Mouse (Mus musculus) bone marrow, adult 2 months (tissue): ENCODE data around the gene Tenm4. TPM values are rescaled to one million over a fixed set of nuclear protein-coding genes. Genes with fewer than 3 reads are reported as not detected.

Experiments used
- H3K27ac ChIP-seq: fragments of 200-500 bp; 2 replicates; pipeline ENCODE4 v1.5.1; 2012; ENCODE audit warnings: low read depth, mild to moderate bottlenecking, control low read depth, inconsistent platforms, low read length; ENCODE audit not compliant: control insufficient read depth, poor library complexity, insufficient read depth
- H3K4me1 ChIP-seq: fragments of 200-500 bp; 2 replicates; pipeline ENCODE4 v1.6.1; 2011; ENCODE audit warnings: low read length; ENCODE audit not compliant: control insufficient read depth, insufficient read depth
- H3K4me3 ChIP-seq: fragments of 200-500 bp; replicated peaks from 2 replicates; pipeline ENCODE3; 2011; ENCODE audit warnings: mild to moderate bottlenecking, low read depth, low read length, control low read depth; ENCODE audit not compliant: control insufficient read depth
- CTCF ChIP-seq: fragments of 200-500 bp; IDR thresholded peaks from 2 replicates; pipeline ENCODE4 v1.5.1; 2011; ENCODE audit warnings: low read length, control low read depth; ENCODE audit not compliant: control insufficient read depth, insufficient read depth
- POLR2A ChIP-seq: fragments of 200-500 bp; IDR thresholded peaks from 2 replicates; pipeline ENCODE4 v1.6.1; 2011; ENCODE audit warnings: low read depth, mild to moderate bottlenecking, control low read depth, low read length, borderline replicate concordance; ENCODE audit not compliant: control insufficient read depth
- WGBS: fragments of 180-500 bp; shearing (Covaris S2); methylation state at CpG from one replicate; pipeline ENCODE4 v1.1.7; 2018; 5-methylcytosine and 5-hydroxymethylcytosine counted together
- polyA plus RNA-seq: library from polyadenylated mRNA; stranded (reverse); fragments of >200 nt; gene quantifications from 2 replicates; pipeline ENCODE4 v1.2.4, GENCODE M21; 2011; ENCODE audit warnings: low replicate concordance; ENCODE audit not compliant: missing spikeins, insufficient read depth, insufficient read length

Tenm4 gene
- polyA plus RNA-seq, 1 experiment = 1.3 TPM

GRCm38 (mm10) chr7:96748538-96749045 lies 577.5 kb downstream of the Tenm4 start:
- Histone ChIP-seq H3K4me3 (no peak overlapping the region), H3K4me1 (peaks cover 2% of the 10 kb centered on the region), H3K27ac (no peak overlapping the region)
- 69% methylated on average over 7 of the region's 7 CpGs for WGBS
- TF ChIP-seq CTCF (no peak), POLR2A (no peak)

- no peak overlapping the region for H3K27ac ChIP-seq
- WGBS = 89% methylated on average over 8 of the region's 8 CpGs
- H3K4me1 ChIP-seq = peaks cover 1% of the 10 kb centered on the region; the same call in 1 of the 2 replicates
- no peak overlapping the region for H3K4me3 ChIP-seq
- no peak for TF ChIP-seq CTCF
- no peak for TF ChIP-seq POLR2A
Measured at GRCm38 (mm10) chr7:96749753-96750152, 578.7 kb downstream of the Tenm4 start.

- no peak overlapping the region for H3K27ac ChIP-seq
- TF ChIP-seq CTCF (no peak), POLR2A (no peak)
- no peak overlapping the region for H3K4me3 ChIP-seq
- 83% methylated on average over 2 of the region's 2 CpGs for WGBS
- no peaks in the 10 kb centered on the region for H3K4me1 ChIP-seq
Measured at GRCm38 (mm10) chr7:96751236-96751635, 580.2 kb downstream of the Tenm4 start.

- TF ChIP-seq CTCF (no peak), POLR2A (no peak)
- no peak overlapping the region for H3K27ac ChIP-seq
- WGBS = 94% methylated on average over 2 of the region's 2 CpGs
- H3K4me1 ChIP-seq = no peaks in the 10 kb centered on the region
- H3K4me3 ChIP-seq = no peak overlapping the region
Measured at GRCm38 (mm10) chr7:96752776-96753175, 581.7 kb downstream of the Tenm4 start.

GRCm38 (mm10) chr7:96753335-96754095 lies 582.5 kb downstream of the Tenm4 start:
- H3K4me3 ChIP-seq = no peak overlapping the region
- TF ChIP-seq CTCF (no peak), POLR2A (no peak)
- no peak overlapping the region for H3K27ac ChIP-seq
- no peaks in the 10 kb centered on the region for H3K4me1 ChIP-seq
- WGBS = 72% methylated on average over 4 of the region's 4 CpGs

- 85% methylated on average over 12 of the region's 12 CpGs for WGBS
- TF ChIP-seq CTCF (no peak), POLR2A (no peak)
- Histone ChIP-seq H3K4me1 (no peaks in the 10 kb centered on the region), H3K4me3 (no peak overlapping the region), H3K27ac (no peak overlapping the region)
Measured at GRCm38 (mm10) chr7:96754175-96754574, 583.1 kb downstream of the Tenm4 start.

GRCm38 (mm10) chr7:96755459-96756094 lies 584.5 kb downstream of the Tenm4 start:
- Histone ChIP-seq H3K4me1 (no peaks in the 10 kb centered on the region), H3K27ac (no peak overlapping the region), H3K4me3 (no peak overlapping the region)
- 38% methylated on average over 12 of the region's 12 CpGs for WGBS
- TF ChIP-seq POLR2A = no peak
- no peak for TF ChIP-seq CTCF

- TF ChIP-seq POLR2A = no peak
- TF ChIP-seq CTCF = no peak
- Histone ChIP-seq H3K27ac (no peak overlapping the region), H3K4me1 (no peaks in the 10 kb centered on the region), H3K4me3 (no peak overlapping the region)
- WGBS = 83% methylated on average over 10 of the region's 10 CpGs
Measured at GRCm38 (mm10) chr7:96756104-96756742, 585.2 kb downstream of the Tenm4 start.
